Mouse (Mus musculus) ES-Bruce4 (cell line): ENCODE data around the gene Ints11.

Experiments used
- CTCF ChIP-seq: IDR thresholded peaks from one replicate; pipeline ENCODE4 v1.8.1; 2011; ENCODE audit warnings: low read depth, low read length
- EP300 ChIP-seq: IDR thresholded peaks from 2 replicates; pipeline ENCODE4 v1.6.1; 2011; ENCODE audit warnings: low read depth, low read length; ENCODE audit not compliant: insufficient read depth
- POLR2A ChIP-seq: IDR thresholded peaks from one replicate; pipeline ENCODE4 v1.8.1; 2011; ENCODE audit warnings: low read length; ENCODE audit not compliant: insufficient read depth

DNA sequence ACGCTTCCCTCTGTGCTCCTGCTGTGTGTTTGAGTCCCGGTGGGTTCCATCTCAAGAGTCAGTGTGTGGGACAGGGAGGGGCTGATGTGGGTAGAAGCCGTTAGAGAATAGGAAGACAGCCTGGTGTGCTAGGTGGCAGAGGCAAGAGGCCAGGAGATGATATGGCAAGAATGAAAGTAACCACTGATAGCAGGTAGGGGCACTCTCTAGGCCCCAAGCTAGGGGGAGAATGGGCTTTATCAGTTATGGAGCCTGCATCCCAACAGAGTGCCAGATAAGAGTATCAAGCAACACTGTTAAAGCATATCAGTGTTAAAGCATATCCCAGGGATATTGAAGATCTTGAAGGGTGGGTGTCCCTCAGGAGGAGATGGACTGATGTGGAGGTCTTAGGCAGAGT lies 12.5 kb upstream of the Ints11 start:
- TF ChIP-seq CTCF (no peak), POLR2A (no peak), EP300 (no peak)
